Mouse (Mus musculus) heart, embryonic 11.5 days (tissue): Measurements from ENCODE around the gene Gm10300. TPM values are rescaled to one million over a fixed set of nuclear protein-coding genes. Genes with fewer than 3 reads are reported as not detected.

ENCODE experiments used
- ATAC-seq: fragments of 200-750 bp; cut with Nextera tagmentation; replicated peaks from 2 replicates; pipeline ENCODE4 v1.8.0; 2017; ENCODE audit warnings: moderate library complexity; ENCODE audit not compliant: insufficient number of reproducible peaks, low FRiP score, low TSS enrichment
- H3K27ac ChIP-seq: fragments of 300-500 bp; sonication (generic); 2 replicates; pipeline ENCODE4 v1.5.1; 2014; ENCODE audit warnings: mild to moderate bottlenecking, low read depth, low read length
- H3K27me3 ChIP-seq: fragments of 300-500 bp; sonication (generic); 2 replicates; pipeline ENCODE4 v1.6.1; 2014; ENCODE audit warnings: mild to moderate bottlenecking, low read length, mixed read lengths; ENCODE audit not compliant: control insufficient read depth, insufficient read depth
- H3K36me3 ChIP-seq: fragments of 300-500 bp; sonication (generic); 2 replicates; pipeline ENCODE4 v1.6.1; 2014; ENCODE audit warnings: mild to moderate bottlenecking, low read length, moderate library complexity, mixed read lengths; ENCODE audit not compliant: control insufficient read depth, insufficient read depth
- H3K4me1 ChIP-seq: fragments of 300-500 bp; sonication (generic); 2 replicates; pipeline ENCODE4 v1.6.1; 2014; ENCODE audit warnings: low read length; ENCODE audit not compliant: control insufficient read depth, insufficient read depth
- H3K4me2 ChIP-seq: fragments of 300-500 bp; sonication (generic); 2 replicates; pipeline ENCODE4 v1.6.1; 2014; ENCODE audit warnings: mild to moderate bottlenecking, moderate library complexity
- H3K4me3 ChIP-seq: fragments of 300-500 bp; sonication (generic); 2 replicates; pipeline ENCODE4 v1.5.1; 2014; ENCODE audit warnings: low read depth, low read length
- H3K9ac ChIP-seq: fragments of 300-500 bp; sonication (generic); 2 replicates; pipeline ENCODE4 v1.6.1; 2014; ENCODE audit warnings: mild to moderate bottlenecking, low read depth, low read length, moderate library complexity
- H3K9me3 ChIP-seq: fragments of 300-500 bp; sonication (generic); replicated peaks from 2 replicates; pipeline ENCODE4 v1.6.1; 2016; ENCODE audit warnings: low read length; ENCODE audit not compliant: control insufficient read depth
- WGBS: fragments of 180-500 bp; shearing (Covaris S2); extraction: QIAGEN DNeasy Blood & Tissue Kit; methylation state at CpG from one replicate; pipeline ENCODE4 v1.1.7; 2014; ENCODE audit not compliant: insufficient replicate concordance; 5-methylcytosine and 5-hydroxymethylcytosine counted together
- polyA plus RNA-seq: library from polyadenylated mRNA; unstranded; fragments of >200 nt; fragmentation: Nextera tagmentation; extraction: Ambion mirVana; gene quantifications from 2 replicates; pipeline ENCODE4 v1.2.1, GENCODE M21; 2014

Gene Gm10300
- polyA plus RNA-seq, 1 experiment from 2014 or later = 0.20 TPM

- Histone ChIP-seq H3K27me3 (no peaks in the 10 kb centered on the region), H3K4me2 (no peak overlapping the region), H3K9ac (no peak overlapping the region), H3K9me3 (no peaks in the 10 kb centered on the region), H3K27ac (no peak overlapping the region), H3K36me3 (no peaks in the 10 kb centered on the region), H3K4me3 (no peak overlapping the region), H3K4me1 (peaks cover 34% of the 10 kb centered on the region)
- no peak for ATAC-seq
- WGBS = 51% methylated on average over 4 of the region's 4 CpGs
These were observed 6.0 kb downstream of the Gm10300 start for GRCm38 (mm10) chr4:132080492-132080983.

DNA sequence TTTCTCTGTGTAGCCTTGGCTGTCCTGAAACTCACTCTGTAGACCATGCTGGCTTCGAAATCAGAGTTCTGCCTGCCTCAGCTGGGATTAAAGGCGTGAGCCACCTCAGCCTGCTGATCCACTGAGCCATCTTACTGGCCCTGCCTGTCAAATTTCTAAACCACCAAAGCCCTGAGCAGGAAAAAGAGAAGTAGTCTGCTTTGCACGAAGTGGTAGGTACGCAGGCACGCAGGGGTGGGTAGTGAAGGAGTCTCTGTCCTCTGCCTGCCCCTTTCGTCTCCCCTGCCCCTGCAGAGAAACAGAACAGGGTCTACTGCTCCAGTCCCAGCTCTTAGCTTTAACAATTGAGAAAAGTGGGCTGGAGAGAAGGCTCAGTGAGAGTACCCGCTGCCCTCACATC is 10.6 kb downstream of the Gm10300 start:
- Histone ChIP-seq H3K9me3 (no peaks in the 10 kb centered on the region), H3K9ac (no peak overlapping the region), H3K27me3 (no peaks in the 10 kb centered on the region), H3K36me3 (no peaks in the 10 kb centered on the region), H3K4me2 (no peak overlapping the region), H3K4me1 (no peaks in the 10 kb centered on the region), H3K27ac (no peak overlapping the region), H3K4me3 (no peak overlapping the region)
- no peak for ATAC-seq
- WGBS = 81% methylated on average over 7 of the region's 7 CpGs

- no peak overlapping the region for H3K9ac ChIP-seq
- WGBS = 19% methylated on average over 7 of the region's 7 CpGs
- H3K27ac ChIP-seq = no peak overlapping the region
- H3K9me3 ChIP-seq = no peaks in the 10 kb centered on the region
- H3K36me3 ChIP-seq = no peaks in the 10 kb centered on the region
- H3K4me1 ChIP-seq = no peaks in the 10 kb centered on the region
- no peak overlapping the region for H3K4me3 ChIP-seq
- no peak overlapping the region for H3K4me2 ChIP-seq
- no peak for ATAC-seq
- no peaks in the 10 kb centered on the region for H3K27me3 ChIP-seq
These were observed 14.4 kb downstream of the Gm10300 start for GRCm38 (mm10) chr4:132088921-132089320.

DNA sequence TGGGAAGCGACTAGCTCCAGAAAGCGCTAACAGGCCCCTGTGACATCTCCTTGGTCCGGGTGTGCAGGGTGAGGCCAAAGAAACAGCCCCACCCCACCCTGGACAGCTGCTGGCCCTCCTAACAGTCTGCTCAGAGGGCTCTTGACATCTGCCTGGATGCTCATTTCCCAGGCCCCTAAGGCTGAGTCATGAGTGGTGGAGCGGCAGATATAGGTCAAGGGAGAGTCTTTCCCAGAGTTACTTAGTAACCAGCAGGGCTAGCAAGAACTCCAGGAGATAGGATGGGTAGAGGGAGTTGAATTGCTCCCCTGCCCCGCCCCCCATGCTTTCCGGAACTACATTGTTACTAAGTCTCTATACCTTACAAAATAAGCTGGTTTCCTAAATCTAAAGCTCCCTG is 18.6 kb downstream of the Gm10300 start:
- WGBS = 79% methylated on average over 6 of the region's 6 CpGs
- Histone ChIP-seq H3K4me2 (no peak overlapping the region), H3K27me3 (no peaks in the 10 kb centered on the region), H3K9me3 (no peaks in the 10 kb centered on the region), H3K4me3 (no peak overlapping the region), H3K9ac (no peak overlapping the region), H3K36me3 (no peaks in the 10 kb centered on the region), H3K27ac (no peak overlapping the region), H3K4me1 (no peaks in the 10 kb centered on the region)
- no peak for ATAC-seq

GRCm38 (mm10) chr4:132093928-132094327 is 19.4 kb downstream of the Gm10300 start:
- H3K4me2 ChIP-seq = no peak overlapping the region
- H3K9me3 ChIP-seq = no peaks in the 10 kb centered on the region
- H3K27me3 ChIP-seq = no peaks in the 10 kb centered on the region
- H3K9ac ChIP-seq = no peak overlapping the region
- H3K27ac ChIP-seq = no peak overlapping the region
- H3K4me1 ChIP-seq = no peaks in the 10 kb centered on the region; the same call in 1 of the 2 replicates
- ATAC-seq = no peak
- 87% methylated on average over 5 of the region's 5 CpGs for WGBS
- no peak overlapping the region for H3K4me3 ChIP-seq
- H3K36me3 ChIP-seq = no peaks in the 10 kb centered on the region

DNA sequence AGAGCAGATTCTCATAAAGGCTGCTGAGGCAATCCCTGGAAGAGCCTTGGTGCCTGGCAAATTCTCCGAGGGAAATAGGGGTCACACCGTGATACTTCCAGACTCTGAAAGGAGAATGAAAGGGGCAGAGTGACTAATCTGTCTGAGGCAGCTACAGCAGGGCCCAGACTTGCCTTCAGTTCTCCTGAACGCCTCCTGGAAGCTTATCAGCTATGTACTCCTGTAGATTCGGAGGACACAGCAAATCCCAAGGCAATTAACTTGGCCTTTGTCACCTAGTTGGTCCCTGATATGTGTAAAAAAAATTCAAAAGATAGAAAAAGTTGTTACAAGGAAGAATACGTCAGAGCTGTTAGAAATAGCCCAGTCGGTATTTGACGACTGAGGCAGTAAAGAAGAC is 20.5 kb downstream of the Gm10300 start:
- ATAC-seq = no peak
- H3K27me3 ChIP-seq = no peaks in the 10 kb centered on the region
- H3K36me3 ChIP-seq = no peaks in the 10 kb centered on the region
- H3K4me2 ChIP-seq = no peak overlapping the region
- peaks cover 5% of the 10 kb centered on the region for H3K4me1 ChIP-seq
- no peak overlapping the region for H3K9ac ChIP-seq
- WGBS = 52% methylated on average over 7 of the region's 7 CpGs
- no peak overlapping the region for H3K27ac ChIP-seq
- H3K9me3 ChIP-seq = no peaks in the 10 kb centered on the region
- no peak overlapping the region for H3K4me3 ChIP-seq

- H3K9ac ChIP-seq = no peak overlapping the region
- no peak overlapping the region for H3K4me3 ChIP-seq
- H3K27ac ChIP-seq = no peak overlapping the region
- no peak for ATAC-seq
- 72% methylated on average over 5 of the region's 5 CpGs for WGBS
- H3K36me3 ChIP-seq = no peaks in the 10 kb centered on the region
- no peaks in the 10 kb centered on the region for H3K9me3 ChIP-seq
- peaks cover 5% of the 10 kb centered on the region for H3K4me1 ChIP-seq
- no peaks in the 10 kb centered on the region for H3K27me3 ChIP-seq
- no peak overlapping the region for H3K4me2 ChIP-seq
These were observed 25.1 kb downstream of the Gm10300 start for GRCm38 (mm10) chr4:132099548-132099947.

DNA sequence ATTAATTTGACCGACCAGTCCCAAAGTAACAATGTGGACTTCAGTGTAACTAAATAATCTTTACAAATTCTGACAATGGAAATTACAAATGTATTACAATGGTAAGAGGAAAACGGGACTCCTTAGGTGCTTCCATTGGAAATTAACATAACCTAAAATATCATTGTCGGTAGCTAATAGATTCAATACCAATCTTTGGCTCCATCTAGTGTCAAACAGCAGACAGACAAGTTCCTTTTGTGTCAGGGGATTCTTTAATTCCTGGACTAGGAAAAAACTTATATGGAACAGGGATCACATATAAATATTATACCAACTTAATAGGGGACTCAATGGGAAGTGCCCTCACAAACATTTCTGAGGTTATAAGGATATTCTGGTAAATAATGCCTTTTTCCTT is 26.7 kb downstream of the Gm10300 start:
- Histone ChIP-seq H3K27me3 (no peaks in the 10 kb centered on the region), H3K4me2 (no peak overlapping the region), H3K27ac (no peak overlapping the region), H3K9me3 (no peaks in the 10 kb centered on the region), H3K4me1 (peaks cover 5% of the 10 kb centered on the region), H3K4me3 (no peak overlapping the region), H3K9ac (no peak overlapping the region), H3K36me3 (no peaks in the 10 kb centered on the region)
- ATAC-seq = no peak
- 47% methylated on average over 3 of the region's 3 CpGs for WGBS

DNA sequence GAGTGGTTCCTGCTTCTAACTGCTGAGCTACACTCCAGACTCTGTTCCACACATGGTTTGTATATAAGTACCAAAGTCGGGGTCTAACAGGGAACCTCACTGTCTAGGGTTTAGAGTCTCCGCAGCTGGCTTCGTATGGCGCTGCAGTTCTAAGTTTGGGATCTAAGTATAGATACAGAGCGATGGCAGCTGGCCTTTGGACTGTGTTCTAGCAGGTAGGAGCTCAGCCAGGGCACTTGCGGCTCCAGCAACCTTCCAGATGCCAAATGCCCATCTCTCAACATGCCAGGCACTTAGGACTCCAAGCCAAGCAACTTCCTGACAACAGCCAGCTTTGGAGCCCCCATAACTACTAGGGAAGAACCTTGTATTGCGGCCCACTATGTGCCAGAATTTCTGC is 33.7 kb downstream of the Gm10300 start:
- WGBS = 84% methylated on average over 7 of the region's 7 CpGs
- no peak overlapping the region for H3K9ac ChIP-seq
- peaks cover 4% of the 10 kb centered on the region; the same call in 1 of the 2 replicates for H3K4me1 ChIP-seq
- peaks cover under 1% of the 10 kb centered on the region; the same call in 1 of the 2 replicates for H3K27me3 ChIP-seq
- H3K4me2 ChIP-seq = no peak overlapping the region
- H3K4me3 ChIP-seq = no peak overlapping the region
- ATAC-seq = no peak
- no peaks in the 10 kb centered on the region for H3K9me3 ChIP-seq
- no peaks in the 10 kb centered on the region for H3K36me3 ChIP-seq
- H3K27ac ChIP-seq = no peak overlapping the region
